Mouse (Mus musculus) c-Kit-positive CD71-positive TER-119-negative erythroid progenitor cells, embryonic 14.5 days (primary cell): Measurements from ENCODE around the gene Itpr3.

Experiments
- DNase-seq: peaks from one replicate; pipeline ENCODE4 v3.0.0-alpha.2; 2013; ENCODE audit warnings: low read depth

Gene Itpr3

GRCm38 (mm10) chr17:27056812-27057516 is at the start of gene Itpr3:
Gene Itpr3, plus strand, starts transcription at chr17:27057304.
- no peak for DNase-seq

DNA sequence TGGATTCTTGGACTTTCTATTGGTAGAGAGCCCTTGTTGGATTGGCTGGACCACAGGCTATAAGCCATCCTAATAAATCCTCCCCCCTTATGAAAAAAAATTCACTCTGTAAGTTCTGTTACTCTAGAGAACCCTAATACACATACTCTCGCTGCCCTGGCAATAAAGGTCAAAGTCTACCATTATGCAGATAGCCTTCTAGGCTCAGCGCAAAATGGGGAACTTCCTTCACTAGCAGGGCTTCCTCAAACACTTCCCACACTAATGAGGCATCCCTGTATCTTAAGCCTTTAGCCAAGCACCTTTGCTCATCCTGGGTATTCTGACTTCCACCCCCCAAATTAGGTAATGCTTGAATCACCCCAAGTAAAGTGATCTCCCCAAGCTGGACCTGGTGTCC is 48.8 kb upstream of the Itpr3 start:
- DNase-seq, result no peak

- no peak for DNase-seq
These were observed 45.9 kb upstream of the Itpr3 start for GRCm38 (mm10) chr17:27011167-27011566.

DNA sequence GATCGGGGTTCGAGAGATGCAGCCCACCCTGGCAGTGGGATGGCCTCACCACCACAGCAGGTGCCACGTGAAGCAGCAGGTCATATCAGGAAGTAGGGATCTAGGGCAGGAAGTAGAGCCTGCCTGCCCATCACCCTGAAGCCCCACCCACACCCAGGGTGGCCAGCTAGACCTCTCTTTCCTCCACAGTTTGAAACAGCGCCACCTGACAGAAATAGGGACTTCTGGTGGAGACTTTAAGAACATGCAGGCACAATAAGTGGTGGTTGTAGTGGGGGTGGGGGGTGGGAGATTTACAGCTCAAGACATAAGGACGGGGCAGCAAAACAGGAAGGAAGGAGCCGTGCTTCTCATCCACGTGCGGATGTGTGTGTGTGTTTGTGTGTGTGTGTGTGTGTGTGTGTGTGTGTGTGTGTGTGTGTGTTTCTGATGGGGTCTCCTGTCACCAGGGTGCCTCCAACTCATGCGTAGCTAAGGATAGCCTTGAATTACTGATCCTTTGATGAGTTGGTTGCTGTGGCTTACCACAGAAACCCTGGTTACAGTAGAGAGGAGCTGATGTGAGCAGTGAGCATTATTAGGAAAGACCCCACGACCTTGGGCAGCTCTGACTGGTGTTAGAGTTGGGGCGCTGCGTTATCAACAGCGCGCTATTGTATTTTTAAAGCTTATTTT is 45.0 kb upstream of the Itpr3 start:
- peak; percentile 56 for DNase-seq

DNA sequence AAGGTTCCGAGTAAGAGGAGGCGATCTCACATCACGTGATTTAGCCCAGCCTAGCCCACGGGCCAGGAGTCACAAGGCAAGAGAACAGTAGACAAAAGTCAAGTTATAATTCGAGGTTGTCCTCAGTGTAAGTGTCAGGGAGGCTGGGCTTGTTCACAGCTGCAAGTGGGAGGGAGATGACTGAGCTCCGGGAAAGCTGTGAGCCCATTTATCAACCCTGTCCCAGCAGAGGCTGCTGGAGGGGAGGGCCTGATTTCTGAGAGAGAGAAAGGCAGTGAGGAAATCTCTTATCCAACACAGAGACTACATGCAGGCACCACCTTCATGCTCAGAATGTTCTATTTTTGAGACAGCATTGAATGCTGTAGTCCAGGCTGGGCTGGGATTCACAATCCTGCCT is 44.2 kb upstream of the Itpr3 start:
- DNase-seq, result peak; percentile 59

- DNase-seq, result peak; percentile 92
These were observed 39.3 kb upstream of the Itpr3 start for GRCm38 (mm10) chr17:27017564-27018499.

- DNase-seq, result no peak
These were observed 38.4 kb upstream of the Itpr3 start for GRCm38 (mm10) chr17:27018555-27019196.

DNA sequence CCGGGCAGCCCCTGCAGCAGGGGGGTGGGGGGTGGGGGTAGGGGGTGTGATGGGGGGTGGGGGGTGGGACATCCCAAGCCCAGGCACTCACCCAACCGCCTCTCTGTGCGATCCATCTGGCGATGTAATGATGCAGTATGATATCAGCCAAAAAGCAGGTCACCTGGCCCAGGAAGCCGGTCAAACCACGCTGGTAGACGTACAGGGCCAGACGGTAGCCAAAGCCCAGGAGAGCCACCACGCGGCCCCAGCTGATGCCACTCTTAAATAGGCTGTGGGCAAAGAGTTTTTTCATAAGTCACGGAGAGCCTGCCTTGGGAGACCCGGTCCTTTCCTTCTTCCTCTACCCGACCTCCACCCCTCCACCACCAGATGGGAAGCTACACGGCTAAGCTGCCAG is 36.0 kb upstream of the Itpr3 start:
- no peak for DNase-seq

DNA sequence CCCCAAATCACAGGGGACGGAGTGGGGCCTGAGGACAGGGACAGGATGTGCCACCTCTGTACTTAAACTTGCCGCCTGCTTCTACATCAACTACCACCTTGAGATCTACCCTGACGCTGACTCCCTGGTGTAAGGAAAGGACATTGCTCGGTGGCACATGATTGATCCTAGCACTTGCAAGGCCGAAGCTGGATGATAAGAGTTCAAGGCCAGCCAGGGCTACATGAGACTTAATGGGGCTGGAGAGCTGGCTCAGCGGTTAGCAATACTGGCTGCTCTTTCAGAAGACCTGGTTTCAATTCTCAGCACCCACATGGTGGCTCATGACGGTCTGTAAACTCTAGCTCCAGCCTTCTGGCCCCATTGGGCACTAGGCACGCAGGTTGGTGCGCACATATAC is 35.4 kb upstream of the Itpr3 start:
- DNase-seq, result no peak

DNA sequence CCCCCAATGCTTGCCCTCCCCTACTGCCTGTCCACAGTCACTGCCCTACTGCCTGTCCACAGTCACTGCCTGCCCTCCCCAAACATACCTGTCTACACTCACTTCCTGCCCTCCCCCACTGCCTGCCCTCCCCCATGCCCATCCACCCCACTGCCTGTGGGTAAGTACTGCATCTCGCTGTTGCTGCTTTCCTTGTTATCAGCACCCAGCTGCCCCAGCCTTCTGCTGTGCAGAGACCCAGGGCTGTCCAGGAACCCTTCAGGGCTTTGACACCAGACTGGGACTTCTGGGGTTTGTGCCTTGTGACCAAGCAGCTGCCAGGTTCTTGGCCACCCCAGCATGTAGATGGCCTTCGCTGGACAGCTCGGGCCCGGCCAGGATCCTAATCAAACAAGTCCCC is 33.8 kb upstream of the Itpr3 start:
- DNase-seq, result no peak

DNA sequence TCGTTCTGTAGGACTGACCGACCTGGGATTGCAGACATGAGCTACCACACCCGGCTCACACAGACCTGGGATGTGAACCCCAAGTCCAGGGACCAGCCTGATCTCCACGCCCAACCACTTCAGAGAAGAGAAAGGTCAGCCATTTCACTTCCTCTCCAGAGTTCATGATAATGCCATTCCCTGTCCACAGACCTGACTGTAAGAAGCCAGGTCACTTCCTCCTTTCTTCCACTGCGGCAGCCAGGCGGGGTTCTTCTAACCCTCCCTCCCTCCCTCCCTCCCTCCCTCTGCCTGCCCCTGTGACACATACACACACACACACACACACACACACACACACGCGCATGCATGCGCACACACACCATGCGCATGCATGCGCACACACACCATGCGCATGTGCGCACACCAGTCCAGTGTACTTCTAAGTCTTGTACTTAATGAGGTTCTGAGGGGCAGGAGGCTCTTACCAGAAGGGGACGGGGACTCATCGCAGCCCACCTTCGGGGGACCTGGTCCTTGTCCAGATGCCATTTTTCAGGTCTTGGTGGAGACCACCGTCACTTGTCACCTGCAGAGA is 31.7 kb upstream of the Itpr3 start:
- no peak for DNase-seq

DNA sequence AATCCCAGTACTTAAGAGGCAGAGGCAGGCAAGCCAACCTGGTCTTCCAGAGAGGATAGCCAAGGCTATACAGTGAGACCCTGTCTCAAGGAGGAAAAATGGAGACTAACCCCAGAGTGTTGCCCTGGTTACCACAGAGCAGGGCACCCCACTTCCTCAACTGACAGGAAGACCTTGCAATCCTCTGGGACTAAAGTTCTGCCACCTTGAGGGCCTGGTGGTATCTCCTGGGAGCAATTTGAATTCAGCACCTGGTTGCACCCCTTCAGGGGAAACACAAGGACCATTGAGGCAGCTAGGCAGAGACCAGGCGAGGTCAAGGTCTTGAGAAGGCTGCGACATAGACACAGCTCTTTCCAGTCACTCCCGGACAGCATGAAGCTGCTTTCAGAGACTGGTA is 31.2 kb upstream of the Itpr3 start:
- DNase-seq, result no peak

DNA sequence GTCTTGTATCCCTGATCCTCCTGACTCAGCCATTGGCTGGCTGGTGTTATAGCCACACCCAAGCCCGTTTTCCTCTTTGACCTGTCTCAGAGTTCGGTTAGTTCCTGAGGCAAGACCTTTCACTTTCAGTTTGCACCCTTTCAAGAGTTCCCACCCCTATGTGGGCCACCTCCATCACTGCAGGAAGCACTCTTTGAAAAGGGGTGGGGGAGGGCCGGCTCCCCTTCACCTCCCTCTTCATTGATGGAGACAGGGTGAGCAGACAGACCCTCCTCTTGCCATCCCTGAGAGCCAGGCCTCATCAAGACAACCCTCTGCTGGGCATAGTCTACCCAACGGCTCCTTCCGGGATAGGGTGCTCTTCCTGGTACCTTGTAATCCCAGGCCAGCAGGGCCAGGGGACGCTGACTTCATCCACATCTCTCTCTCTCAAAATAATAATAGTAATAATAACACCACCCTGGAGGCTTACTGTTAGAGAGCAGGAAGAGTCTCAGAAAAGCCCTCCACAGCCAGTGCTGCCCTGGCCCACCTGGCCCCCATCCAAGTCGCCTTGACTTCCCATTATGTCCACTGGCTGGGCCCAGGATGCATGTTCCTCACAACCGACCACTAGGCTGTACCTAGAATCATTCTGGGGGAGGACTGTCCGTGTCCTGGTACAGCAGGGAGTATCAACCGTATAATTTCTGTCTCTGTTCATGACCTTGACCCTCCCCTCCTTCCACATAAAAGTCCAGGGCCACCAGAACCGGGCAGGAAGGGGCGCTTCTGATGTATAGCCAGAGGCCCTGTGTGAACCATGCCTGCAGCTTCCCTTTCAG is 29.4 kb upstream of the Itpr3 start:
- DNase-seq, result peak; percentile 64

DNA sequence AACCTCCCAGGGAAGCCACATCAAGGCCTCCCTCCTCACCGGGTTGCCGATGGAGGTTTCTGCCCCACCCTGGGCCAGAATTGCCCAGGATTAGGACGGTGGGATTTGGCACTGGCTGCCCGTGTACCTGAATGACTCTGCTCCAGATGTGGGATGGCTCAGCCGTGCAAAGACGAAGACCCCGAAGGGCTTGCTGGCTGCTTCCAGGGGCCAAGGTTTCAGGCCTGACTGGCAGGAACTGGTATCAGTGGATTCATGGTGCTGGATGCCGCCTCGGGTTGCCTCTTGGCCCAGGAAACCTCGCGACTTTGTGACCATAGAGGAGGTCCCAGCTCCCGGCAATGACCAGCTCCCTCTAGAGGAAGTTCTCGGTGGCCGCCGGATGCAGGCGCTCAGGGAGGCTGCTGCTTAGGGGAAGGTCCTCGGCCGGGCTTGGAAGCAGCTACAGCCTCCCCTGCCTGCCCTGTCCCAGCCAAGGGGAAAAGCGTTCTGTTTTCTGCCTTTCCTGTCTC is 28.8 kb upstream of the Itpr3 start:
- DNase-seq, result peak; percentile 78

DNA sequence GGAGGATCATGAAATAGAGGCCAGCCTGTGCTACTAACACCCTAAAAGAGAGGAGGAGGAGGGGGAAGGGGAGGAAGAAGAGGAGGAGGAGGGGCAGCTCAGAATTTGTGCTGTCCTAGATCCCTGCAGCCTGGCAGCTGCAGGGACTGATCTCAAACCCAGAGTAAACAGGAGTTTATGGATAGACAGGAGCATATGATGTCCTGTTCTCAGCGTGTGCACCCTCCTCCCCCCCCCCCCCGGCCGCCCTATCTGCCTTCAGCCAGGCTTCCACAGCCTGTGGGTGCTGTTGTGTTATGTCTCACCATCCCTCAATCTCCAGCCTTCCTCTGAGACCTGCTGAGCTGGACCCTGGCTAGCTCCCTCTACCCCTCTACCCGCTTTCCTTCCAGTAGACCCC is 28.2 kb upstream of the Itpr3 start, which contains the start of gene Bak1:
Gene Bak1 (minus strand): TSS at position 101 of the 400 bp plus-strand sequence.
- no peak for DNase-seq

DNA sequence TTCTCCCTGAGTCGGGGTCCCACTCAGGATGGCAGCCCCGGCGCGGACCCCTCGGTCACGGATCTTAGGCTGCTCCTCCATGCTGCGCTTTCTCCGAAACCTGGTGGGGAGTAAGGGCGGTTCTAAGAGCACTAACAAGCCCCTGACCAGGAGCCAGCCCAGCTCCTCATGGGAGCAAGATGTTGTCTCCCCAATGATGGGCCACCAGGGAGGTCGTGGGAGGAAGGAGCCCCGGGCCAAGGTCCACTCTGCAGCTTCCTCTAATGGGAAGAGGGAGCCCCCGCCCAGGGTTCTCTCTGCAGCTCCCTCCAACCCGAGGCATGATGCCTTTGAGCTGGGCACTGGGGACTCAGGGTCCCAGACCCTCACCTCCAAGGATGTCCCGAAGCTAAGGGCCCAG is 27.7 kb upstream of the Itpr3 start:
- DNase-seq, result no peak

- no peak for DNase-seq
These were observed 26.2 kb upstream of the Itpr3 start for GRCm38 (mm10) chr17:27030896-27031295.

GRCm38 (mm10) chr17:27032328-27032727 is 24.8 kb upstream of the Itpr3 start:
- no peak for DNase-seq

DNA sequence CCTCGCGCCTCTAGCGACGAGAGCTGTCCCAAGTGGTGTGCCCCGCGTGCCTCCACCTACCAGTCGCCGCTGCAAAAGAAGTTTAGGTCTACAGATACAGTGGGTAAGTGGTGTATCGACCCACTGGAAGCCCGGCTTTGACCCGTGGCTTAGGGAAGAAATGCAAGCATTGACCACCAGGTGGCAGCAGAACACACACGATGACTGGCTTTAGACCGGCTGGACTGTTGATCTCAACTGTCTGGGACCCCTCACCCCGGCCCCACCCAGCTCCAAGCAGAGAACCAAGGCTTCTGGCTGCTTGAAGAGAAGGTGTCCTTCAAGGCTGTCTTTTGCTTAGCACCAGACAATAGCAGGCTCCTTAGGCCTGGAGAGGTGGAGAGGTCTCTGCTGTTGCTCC is 24.2 kb upstream of the Itpr3 start:
- no peak for DNase-seq

- no peak for DNase-seq
These were observed 20.6 kb upstream of the Itpr3 start for GRCm38 (mm10) chr17:27036465-27036864.
